Mouse (Mus musculus) intestine, embryonic 14.5 days (tissue): ENCODE results near the gene Olfr198. TPM values are rescaled to one million over a fixed set of nuclear protein-coding genes. Genes with fewer than 3 reads are reported as not detected.
"Not testable (repeated sequence)": the region's sequence is repeated elsewhere in the genome, so short reads cannot be mapped to it uniquely, and the experiment has no call there.

ENCODE experiments used
- ATAC-seq: fragments of 200-750 bp; cut with Nextera tagmentation; replicated peaks from 2 replicates; pipeline ENCODE4 v1.8.0; 2017; ENCODE audit warnings: low read depth, moderate number of reproducible peaks, moderate TSS enrichment, moderate library complexity; ENCODE audit not compliant: low FRiP score, low TSS enrichment
- DNase-seq: peaks from one replicate; pipeline ENCODE4 v3.0.0-alpha.2; 2018; ENCODE audit warnings: low spot score
- H3K27ac ChIP-seq: fragments of 300-500 bp; sonication (generic); 2 replicates; pipeline ENCODE4 v1.5.1; 2014; ENCODE audit warnings: low read depth, mild to moderate bottlenecking, control low read depth
- H3K27me3 ChIP-seq: fragments of 300-500 bp; sonication (generic); replicated peaks from 2 replicates; pipeline ENCODE4 v1.6.1; 2014; ENCODE audit warnings: low read length, control low read depth; ENCODE audit not compliant: control insufficient read depth, insufficient read depth
- H3K36me3 ChIP-seq: fragments of 300-500 bp; sonication (generic); 2 replicates; pipeline ENCODE4 v1.6.1; 2014; ENCODE audit warnings: low read length, control low read depth; ENCODE audit not compliant: control insufficient read depth, insufficient read depth
- H3K4me1 ChIP-seq: fragments of 300-500 bp; sonication (generic); replicated peaks from 2 replicates; pipeline ENCODE4 v1.6.1; 2014; ENCODE audit warnings: low read length, control low read depth, mixed read lengths; ENCODE audit not compliant: control insufficient read depth, insufficient read depth
- H3K4me2 ChIP-seq: fragments of 300-500 bp; sonication (generic); 2 replicates; pipeline ENCODE4 v1.6.1; 2014; ENCODE audit warnings: low read length
- H3K4me3 ChIP-seq: fragments of 300-500 bp; sonication (generic); 2 replicates; pipeline ENCODE4 v1.5.1; 2014; ENCODE audit warnings: low read depth, low read length, control low read depth, mixed read lengths
- H3K9ac ChIP-seq: fragments of 300-500 bp; sonication (generic); 2 replicates; pipeline ENCODE4 v1.6.1; 2014; ENCODE audit warnings: mild to moderate bottlenecking, low read length
- H3K9me3 ChIP-seq: fragments of 300-500 bp; sonication (generic); 2 replicates; pipeline ENCODE4 v1.6.1; 2016; ENCODE audit warnings: low read length, control low read depth; ENCODE audit not compliant: control insufficient read depth
- WGBS: fragments of 180-500 bp; shearing (Covaris S2); extraction: QIAGEN DNeasy Blood & Tissue Kit; methylation state at CpG from one replicate; pipeline ENCODE4 v1.1.7; 2014; 5-methylcytosine and 5-hydroxymethylcytosine counted together
- polyA plus RNA-seq: library from polyadenylated mRNA; unstranded; fragments of >200 nt; fragmentation: Nextera tagmentation; extraction: Ambion mirVana; gene quantifications from 2 replicates; pipeline ENCODE4 v1.2.1, GENCODE M21; 2014

The Olfr198 gene
- polyA plus RNA-seq, result not detected in 2 replicates

GRCm38 (mm10) chr16:59203433-59203832 is at the start of gene Olfr198:
Olfr198 (minus strand) TSS chr16:59203533.
- H3K27me3 ChIP-seq, DNase-seq, H3K4me3 ChIP-seq, H3K4me1 ChIP-seq, ATAC-seq, H3K27ac ChIP-seq, H3K4me2 ChIP-seq, H3K36me3 ChIP-seq, H3K9ac ChIP-seq, H3K9me3 ChIP-seq: not testable (repeated sequence)
- 63% methylated on average over 1 of the region's 1 CpGs for WGBS

DNA sequence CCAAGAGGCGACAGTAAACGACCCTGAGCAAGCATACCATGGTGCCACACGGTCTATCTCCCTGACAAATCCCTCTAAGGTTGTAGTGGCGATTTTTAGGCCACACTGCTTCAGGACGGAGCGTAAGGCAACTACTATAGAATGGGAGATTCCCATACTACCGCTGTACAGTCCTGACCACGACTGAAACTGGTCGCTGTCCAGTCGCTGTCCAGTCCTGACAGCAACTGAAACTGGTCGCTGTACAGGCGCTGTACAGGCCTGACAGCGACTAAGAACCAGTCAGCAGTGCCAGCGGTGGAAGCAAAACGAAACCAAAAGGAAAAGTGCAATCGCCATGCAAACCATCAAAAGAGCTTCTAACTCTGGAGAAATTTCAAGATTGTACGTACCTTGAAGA is 46.4 kb upstream of the Olfr198 start:
- Histone ChIP-seq H3K4me3 (no peak overlapping the region), H3K4me2 (no peak overlapping the region), H3K9me3 (no peaks in the 10 kb centered on the region), H3K4me1 (no peaks in the 10 kb centered on the region), H3K27me3 (no peaks in the 10 kb centered on the region), H3K9ac (no peak overlapping the region), H3K36me3 (no peaks in the 10 kb centered on the region), H3K27ac (no peak overlapping the region)
- ATAC-seq, result no peak
- no peak for DNase-seq
- WGBS, result 83% methylated on average over 17 of the region's 17 CpGs

DNA sequence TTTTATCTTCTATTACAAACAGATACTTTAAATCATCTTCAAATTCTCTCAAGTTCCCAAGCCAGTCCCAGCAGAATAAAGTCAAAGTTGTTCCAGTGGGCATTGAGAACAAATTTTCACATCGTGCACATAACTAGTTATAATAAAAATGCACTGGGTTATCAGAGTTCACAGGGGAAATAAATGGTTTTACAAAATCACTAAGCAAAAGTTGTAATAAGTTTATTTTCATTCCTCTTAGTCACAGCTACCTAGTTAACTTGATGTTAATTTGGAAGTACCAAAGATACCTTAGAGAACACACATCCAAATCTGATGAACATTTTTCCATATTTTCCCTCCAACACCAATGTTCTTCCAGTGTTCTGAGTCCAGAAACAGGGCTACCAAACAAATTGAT is 16.3 kb upstream of the Olfr198 start, which contains the start of gene Olfr199:
Olfr199 (minus strand) TSS at position 101 of the 400 bp plus-strand sequence.
- WGBS, result 71% methylated on average over 1 of the region's 1 CpGs
- H3K9me3 ChIP-seq, H3K4me3 ChIP-seq: not testable (repeated sequence)

DNA sequence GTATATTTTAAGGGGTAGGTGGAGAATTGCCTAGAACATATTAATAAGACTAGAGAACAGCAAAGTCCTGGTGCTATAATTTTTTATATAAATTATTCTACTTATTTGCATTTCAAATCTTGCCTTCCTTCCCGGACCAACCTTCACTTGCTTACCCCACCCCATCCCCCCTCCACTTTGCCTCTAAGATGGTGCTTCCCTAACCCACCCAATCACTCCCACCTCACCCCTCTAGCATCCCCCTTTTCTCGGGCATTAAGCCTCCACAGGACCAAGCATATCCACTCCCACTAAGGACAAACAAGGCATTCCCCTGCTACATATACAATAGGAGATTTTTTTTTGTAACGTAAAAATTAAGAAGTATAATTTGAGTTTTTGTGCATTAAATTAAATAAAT is 14.5 kb upstream of the Olfr198 start:
- ATAC-seq, H3K27me3 ChIP-seq, H3K4me2 ChIP-seq, H3K9me3 ChIP-seq, H3K36me3 ChIP-seq, H3K4me3 ChIP-seq, H3K9ac ChIP-seq, H3K4me1 ChIP-seq, DNase-seq, H3K27ac ChIP-seq: not testable (repeated sequence)
- 86% methylated on average over 3 of the region's 3 CpGs for WGBS

More for the DNA sequence above, 16.3 kb upstream of the Olfr198 start, which contains the start of gene Olfr199:
- ATAC-seq, H3K27ac ChIP-seq, H3K4me2 ChIP-seq, H3K4me1 ChIP-seq, H3K27me3 ChIP-seq, H3K36me3 ChIP-seq, H3K9ac ChIP-seq, DNase-seq: not testable (repeated sequence)

- Histone ChIP-seq H3K4me2 (no peak within 1 kb of the TSS), H3K36me3 (no peaks in the 10 kb centered on the region), H3K27me3 (no peaks in the 10 kb centered on the region), H3K9ac (no peak within 1 kb of the TSS), H3K27ac (no peak within 1 kb of the TSS), H3K9me3 (no peaks in the 10 kb centered on the region), H3K4me1 (no peaks in the 10 kb centered on the region), H3K4me3 (no peak within 1 kb of the TSS)
- DNase-seq (no peak), ATAC-seq (no peak)
- 76% methylated on average over 3 of the region's 3 CpGs for WGBS
Measured at GRCm38 (mm10) chr16:59170354-59170753, 33.0 kb downstream of the Olfr198 start, which contains the start of gene Olfr196. Olfr196 (minus strand) TSS chr16:59170454.

- H3K9me3 ChIP-seq, result no peaks in the 10 kb centered on the region
- no peak for ATAC-seq
- no peak overlapping the region for H3K4me3 ChIP-seq
- H3K4me1 ChIP-seq, result no peaks in the 10 kb centered on the region
- no peaks in the 10 kb centered on the region for H3K27me3 ChIP-seq
- H3K36me3 ChIP-seq, result no peaks in the 10 kb centered on the region
- WGBS, result 91% methylated on average over 2 of the region's 2 CpGs
- H3K9ac ChIP-seq, result no peak overlapping the region
- H3K27ac ChIP-seq, result no peak overlapping the region
- DNase-seq, result no peak
- no peak overlapping the region for H3K4me2 ChIP-seq
Measured at GRCm38 (mm10) chr16:59151996-59152395, 51.3 kb downstream of the Olfr198 start.

Other genes starting within 250 kb of the Olfr198 start
- not detected in 2 replicates for gene Olfr183, start 208.2 kb downstream of the Olfr198 start, polyA plus RNA-seq
- not detected in 2 replicates for gene Olfr186, start 173.2 kb downstream of the Olfr198 start, polyA plus RNA-seq
- gene Olfr187, start 163.8 kb downstream of the Olfr198 start, polyA plus RNA-seq, result 0.14 TPM in 1 of 2 replicates, not detected in the other
- gene Olfr190, start 125.5 kb downstream of the Olfr198 start, polyA plus RNA-seq, result not detected in 2 replicates
- not detected in 2 replicates for gene Olfr191, start 113.7 kb downstream of the Olfr198 start, polyA plus RNA-seq
- not detected in 2 replicates for gene Olfr193, start 91.7 kb downstream of the Olfr198 start, polyA plus RNA-seq
- gene Olfr194, start 82.5 kb downstream of the Olfr198 start, polyA plus RNA-seq, result not detected in 2 replicates
- not detected in 2 replicates for gene Olfr195, start 56.5 kb downstream of the Olfr198 start, polyA plus RNA-seq
- gene Olfr196, start 33.1 kb downstream of the Olfr198 start, polyA plus RNA-seq, result not detected in 2 replicates
- gene Olfr199, start 16.2 kb upstream of the Olfr198 start, polyA plus RNA-seq, result not detected in 2 replicates
- gene Olfr201, start 69.1 kb upstream of the Olfr198 start, polyA plus RNA-seq, result not detected in 2 replicates
- gene Olfr202, start 83.3 kb upstream of the Olfr198 start, polyA plus RNA-seq, result not detected in 2 replicates
- not detected in 2 replicates for gene Olfr203, start 95.3 kb upstream of the Olfr198 start, polyA plus RNA-seq
- gene Olfr204, start 114.7 kb upstream of the Olfr198 start, polyA plus RNA-seq, result not detected in 2 replicates
- not detected in 2 replicates for gene Olfr205, start 127.6 kb upstream of the Olfr198 start, polyA plus RNA-seq
- gene Olfr206, start 145.7 kb upstream of the Olfr198 start, polyA plus RNA-seq, result not detected in 2 replicates
- not detected in 2 replicates for gene Olfr209, start 160.5 kb upstream of the Olfr198 start, polyA plus RNA-seq
- gene Gabrr3, start 203.8 kb upstream of the Olfr198 start, polyA plus RNA-seq, result 0.16 TPM in 1 of 2 replicates, not detected in the other